In genomic region chr12:118754076-118754475, GRCm38 (mm10) we compare ENCODE assay signal across 26 mouse cellular contexts.
"Had no signal": no experiment of that assay in that cellular context is flagged by ENCODE, and none has a peak within 500 bp of the region (broad histone marks: within the 10 kb centered on the region; RNA-seq: fewer than 3 reads in every experiment).

No protein-coding gene starts in this region.

- H3K4me2 ChIP-seq: embryonic facial prominence, embryonic 12.5 days; embryonic facial prominence, embryonic 13.5 days; embryonic facial prominence, embryonic 15.5 days; forebrain, embryonic 12.5 days; forebrain, embryonic 13.5 days; forebrain, embryonic 15.5 days had no signal

- H3K4me3 ChIP-seq: embryonic facial prominence, embryonic 10.5 days; embryonic facial prominence, embryonic 12.5 days; embryonic facial prominence, embryonic 13.5 days; embryonic facial prominence, embryonic 15.5 days; erythroblast, embryonic 14.5 days; forebrain, embryonic 10.5 days; forebrain, embryonic 12.5 days; forebrain, embryonic 13.5 days; forebrain, embryonic 15.5 days; gastrocnemius, adult 2 months; heart, adult 2 months had no signal

- H3K4me1 ChIP-seq: embryonic facial prominence, embryonic 10.5 days; embryonic facial prominence, embryonic 12.5 days; embryonic facial prominence, embryonic 13.5 days; embryonic facial prominence, embryonic 15.5 days; forebrain, embryonic 10.5 days; forebrain, embryonic 12.5 days; forebrain, embryonic 15.5 days had no signal

- H3K36me3 ChIP-seq: embryonic facial prominence, embryonic 10.5 days; embryonic facial prominence, embryonic 12.5 days; embryonic facial prominence, embryonic 13.5 days; embryonic facial prominence, embryonic 15.5 days; forebrain, embryonic 10.5 days; forebrain, embryonic 12.5 days; forebrain, embryonic 15.5 days had no signal

- ATAC-seq: forebrain, embryonic 13.5 days; forebrain, embryonic 14.5 days; forebrain, embryonic 15.5 days; forebrain, embryonic 16.5 days; forebrain, postnatal 0 days had no signal

- DNase-seq: cerebellum, adult 9-11 months; cerebellum, postnatal 10 days; cerebellum, postnatal 14 days; cerebellum, postnatal 25 days; cerebellum, postnatal 36 days; embryo, embryonic 11 days; forebrain, postnatal 0 days; gastrocnemius, adult 2 months; gastrocnemius, postnatal 10 days; gastrocnemius, postnatal 14 days; gastrocnemius, postnatal 25 days; gastrocnemius, postnatal 36 days; heart, adult 11 months; heart, adult 18-20 months; heart, adult 2 months had no signal

- H3K9ac ChIP-seq: embryonic facial prominence, embryonic 12.5 days; embryonic facial prominence, embryonic 13.5 days; embryonic facial prominence, embryonic 15.5 days; forebrain, embryonic 12.5 days; forebrain, embryonic 13.5 days; forebrain, embryonic 15.5 days; forebrain, postnatal 0 days had no signal

- H3K27ac ChIP-seq: embryonic facial prominence, embryonic 10.5 days; embryonic facial prominence, embryonic 12.5 days; embryonic facial prominence, embryonic 13.5 days; embryonic facial prominence, embryonic 15.5 days; forebrain, embryonic 10.5 days; forebrain, embryonic 12.5 days; forebrain, embryonic 13.5 days; forebrain, embryonic 15.5 days; gastrocnemius, adult 2 months; heart, adult 2 months had no signal

- H3K9me3 ChIP-seq: embryonic facial prominence, embryonic 10.5 days; embryonic facial prominence, embryonic 12.5 days; embryonic facial prominence, embryonic 13.5 days; embryonic facial prominence, embryonic 15.5 days; forebrain, embryonic 10.5 days; forebrain, embryonic 12.5 days; forebrain, embryonic 13.5 days; forebrain, embryonic 15.5 days had no signal

- H3K27me3 ChIP-seq: embryonic facial prominence, embryonic 12.5 days; embryonic facial prominence, embryonic 13.5 days; embryonic facial prominence, embryonic 15.5 days; forebrain, embryonic 15.5 days had no signal
